Mouse (Mus musculus) frontal cortex, adult (tissue): ENCODE data around the gene Hdac10.
A peak's percentile ranks its signal among the peaks of the same experiment; 100 is the strongest.

Experiments used
- ATAC-seq: cut with Nextera tagmentation; 2 replicates; pipeline ENCODE4 v1.9.2; 2017; ENCODE audit warnings: mild to moderate bottlenecking, moderate library complexity, mixed read lengths; ENCODE audit not compliant: low TSS enrichment

Gene Hdac10

DNA sequence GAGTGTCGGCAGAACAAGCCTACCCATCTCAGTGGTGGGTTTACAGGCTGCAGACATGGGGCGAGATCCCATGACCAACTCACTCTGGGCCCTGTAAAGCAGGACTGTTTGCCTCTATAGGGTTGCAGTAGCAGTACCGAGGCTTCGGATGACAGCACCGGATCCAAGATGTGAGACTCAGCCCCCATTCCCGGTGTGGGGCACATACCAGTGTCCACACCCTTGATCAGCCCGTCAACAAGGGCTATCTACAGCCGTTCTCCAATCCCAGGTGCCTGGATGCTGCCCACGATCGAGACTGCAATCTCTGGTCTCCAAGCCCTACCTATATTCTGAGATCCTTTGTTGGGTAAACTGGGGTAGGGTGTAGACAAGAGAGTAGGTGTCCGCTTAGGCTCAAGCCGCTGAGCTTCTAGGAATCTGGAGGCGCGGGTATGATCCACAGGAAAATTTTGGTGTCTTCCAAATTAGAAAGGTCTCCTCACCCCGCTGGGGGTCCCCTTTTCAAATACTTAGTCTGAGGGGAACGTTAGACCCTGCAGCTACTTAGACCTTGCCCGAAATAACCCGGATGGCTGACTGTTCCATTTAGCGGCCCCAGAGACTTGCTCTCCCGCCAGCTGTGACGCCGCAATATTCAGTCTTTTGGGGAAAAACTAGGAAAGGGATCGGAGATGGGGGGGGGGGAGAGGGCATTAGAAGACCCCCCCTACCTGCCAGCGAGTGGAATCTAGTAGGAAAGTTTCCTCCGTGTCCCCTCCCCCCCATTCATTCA lies 20.2 kb upstream of the Hdac10 start:
- ATAC-seq = peak; percentile 21; the same call in 1 of the 2 replicates

DNA sequence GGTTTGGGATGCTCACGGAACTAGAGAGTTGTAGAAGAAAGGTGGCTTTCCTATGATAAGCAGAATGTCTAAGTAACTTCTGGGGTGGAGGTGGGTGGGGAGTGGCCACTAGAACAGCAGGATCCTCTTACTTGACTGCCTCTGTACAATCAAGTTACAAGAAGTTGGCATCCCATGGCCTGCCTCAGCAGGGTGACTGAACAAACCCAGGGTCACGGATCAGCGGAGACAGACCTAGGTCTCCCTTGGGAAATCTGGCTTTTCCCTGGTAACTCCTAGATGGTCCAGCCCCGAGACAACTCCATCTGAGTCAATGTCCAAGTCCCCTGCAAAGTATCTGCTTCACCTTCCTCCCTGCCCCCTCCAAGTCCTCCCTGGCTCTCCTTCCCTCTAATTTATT lies 19.4 kb upstream of the Hdac10 start:
- ATAC-seq = no peak

DNA sequence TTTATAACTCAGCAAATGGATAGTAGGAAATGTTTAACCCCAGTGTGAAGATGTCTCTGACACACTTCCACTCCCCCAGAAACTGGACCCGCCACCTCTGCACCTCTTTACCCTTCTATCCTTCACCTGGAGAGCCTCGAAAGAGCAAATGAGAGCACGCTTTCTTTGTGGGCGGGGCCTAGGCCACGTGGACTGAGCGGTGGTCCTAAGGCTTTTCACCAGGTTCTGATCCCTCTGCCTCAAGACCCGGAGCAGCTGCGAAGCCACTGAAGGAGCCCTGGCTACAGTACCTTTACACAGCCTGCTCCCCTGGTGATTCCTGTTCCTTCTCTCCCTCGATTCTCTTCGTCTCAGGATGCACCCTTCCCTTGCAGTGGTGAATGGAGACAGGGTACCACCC lies 19.0 kb upstream of the Hdac10 start:
- no peak for ATAC-seq

DNA sequence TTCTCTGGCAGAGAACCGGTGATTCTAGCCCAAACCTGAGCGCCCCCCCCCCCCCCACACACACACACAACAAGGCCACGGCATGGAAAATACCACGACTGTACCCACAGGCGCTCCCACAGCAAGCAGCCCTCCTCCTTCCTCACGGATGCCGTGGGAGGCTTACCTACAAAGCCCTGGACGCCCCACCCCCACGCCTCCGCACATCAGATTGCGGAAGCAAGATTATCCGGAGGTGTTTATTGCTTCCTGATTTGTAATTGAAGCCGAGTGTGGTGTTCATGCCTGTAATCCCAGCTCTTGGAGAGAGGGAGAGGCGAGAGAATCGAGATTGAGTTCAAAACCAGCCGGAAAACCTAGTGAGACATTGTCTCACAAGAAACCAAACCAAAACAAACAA lies 18.5 kb upstream of the Hdac10 start:
- ATAC-seq = peak; percentile 11; the same call in 1 of the 2 replicates

DNA sequence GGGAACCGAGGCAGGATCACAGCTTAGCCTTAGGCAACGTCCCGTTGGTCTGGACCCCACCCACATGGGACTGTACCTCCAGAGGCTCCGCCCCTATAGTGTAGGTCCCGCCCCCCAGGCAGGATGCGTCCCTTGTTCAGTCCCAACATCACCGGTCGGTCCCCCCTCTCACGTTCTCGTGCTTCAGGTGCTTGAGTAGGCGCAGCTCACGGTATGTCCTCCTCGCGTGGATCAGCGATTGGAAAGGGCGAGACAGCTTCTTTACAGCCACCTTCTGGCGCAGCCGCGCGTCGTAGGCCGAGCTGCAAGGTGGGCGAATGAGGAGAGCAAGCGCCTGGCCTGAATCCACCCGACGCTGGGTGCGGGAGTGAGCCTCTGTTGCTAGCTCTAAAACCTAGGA lies 18.0 kb upstream of the Hdac10 start:
- ATAC-seq = peak; percentile 56; the same call in 1 of the 2 replicates

DNA sequence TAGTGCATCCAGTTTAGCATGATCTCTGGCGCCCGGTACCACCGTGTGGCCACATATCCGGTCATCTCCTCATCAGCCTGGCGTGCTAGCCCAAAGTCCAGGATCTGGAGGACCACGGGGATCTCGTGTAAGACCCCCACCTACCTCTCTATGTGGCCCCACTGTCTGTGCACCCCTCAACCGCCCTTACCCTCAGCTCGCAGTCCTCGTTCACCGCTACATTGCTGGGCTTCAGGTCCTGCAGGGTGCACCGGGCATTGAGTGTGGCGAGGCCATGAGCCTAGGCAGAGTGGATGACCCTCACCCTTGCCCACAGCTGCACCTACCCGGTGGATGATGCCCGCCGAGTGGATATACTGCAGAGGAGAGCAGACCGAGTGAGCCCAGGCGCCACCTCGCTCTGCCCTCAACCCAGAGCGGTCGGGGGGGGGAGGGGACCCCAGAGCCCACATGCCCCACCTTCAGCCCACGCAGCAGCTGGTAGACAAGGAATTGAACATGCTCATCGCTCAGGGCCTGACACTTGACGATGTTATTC lies 17.4 kb upstream of the Hdac10 start:
- ATAC-seq = no peak

DNA sequence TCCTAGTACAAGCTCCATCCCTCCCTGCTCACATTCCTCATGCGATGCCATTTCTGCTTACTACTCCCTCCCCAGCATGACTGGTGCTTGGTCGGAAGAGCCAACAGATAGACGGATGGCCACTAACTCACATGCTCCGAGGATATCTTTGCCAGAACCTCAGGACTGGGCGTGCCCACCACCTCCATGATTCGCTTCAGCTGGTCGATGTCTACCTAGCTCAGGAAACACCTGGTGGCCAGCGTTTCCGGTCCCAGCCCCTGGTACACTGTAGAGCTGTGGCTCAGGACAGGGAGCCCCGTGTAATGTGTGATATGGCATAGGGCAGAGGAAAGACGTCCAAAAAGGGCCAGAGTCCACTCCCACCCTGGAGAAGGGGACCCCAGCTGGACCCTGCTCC lies 16.5 kb upstream of the Hdac10 start:
- ATAC-seq = no peak

DNA sequence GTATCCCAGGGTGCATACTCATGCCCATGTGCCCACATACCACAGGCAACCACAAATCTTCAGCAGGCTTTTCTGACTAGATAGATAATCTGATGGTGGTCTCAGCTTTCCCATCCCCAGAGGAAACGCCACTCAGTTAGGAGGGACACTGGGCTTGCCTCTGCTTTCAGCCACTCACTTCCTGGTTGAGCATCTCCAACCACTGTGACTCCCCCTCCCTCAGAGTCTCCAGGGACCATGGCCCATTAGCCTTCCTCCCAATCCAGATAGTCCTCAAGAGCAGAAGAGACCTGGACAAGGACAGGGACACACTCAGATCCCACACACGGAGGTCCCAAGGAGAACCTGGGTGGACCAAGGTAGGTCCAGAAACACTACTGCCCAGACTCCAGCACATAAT lies 14.6 kb upstream of the Hdac10 start:
- ATAC-seq = no peak

DNA sequence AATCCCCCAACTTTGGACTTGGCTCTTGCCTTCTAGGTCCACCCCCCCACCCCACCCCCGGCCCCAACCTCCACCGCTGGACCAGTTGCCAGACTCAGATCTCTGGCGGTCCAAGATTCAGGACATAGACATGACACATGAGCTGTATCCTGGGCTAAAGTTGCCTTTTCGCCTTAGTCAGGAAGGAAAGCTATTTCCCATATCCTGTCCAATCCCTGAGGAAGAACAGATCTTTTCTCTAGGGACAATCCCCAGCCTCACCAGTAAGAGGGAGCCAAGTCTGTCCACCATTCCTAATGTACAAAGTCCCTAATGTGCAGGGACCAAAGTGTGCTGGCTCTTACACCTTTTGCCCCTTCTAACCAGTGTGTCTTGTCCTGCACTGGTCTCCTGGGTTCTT lies 13.4 kb upstream of the Hdac10 start:
- no peak for ATAC-seq

DNA sequence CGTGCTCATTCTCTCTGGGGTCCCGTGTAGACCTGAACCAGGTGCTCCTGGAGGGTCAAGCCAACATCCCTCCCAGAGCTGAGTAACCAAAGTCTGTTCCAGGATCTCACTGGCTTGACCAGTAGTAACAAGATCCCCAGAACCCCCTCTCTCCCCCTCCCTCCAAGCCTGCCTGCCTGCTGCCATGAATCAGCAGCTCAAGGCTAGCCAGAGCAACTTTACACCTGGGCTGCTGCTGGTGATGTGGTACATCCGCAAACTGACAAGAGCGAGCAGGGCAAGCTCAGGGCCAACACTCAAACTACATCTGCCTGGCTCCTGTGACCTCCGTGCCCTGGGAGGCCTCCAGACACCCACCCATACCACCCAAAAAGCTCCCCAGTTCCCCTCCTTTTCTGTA lies 12.9 kb upstream of the Hdac10 start:
- no peak for ATAC-seq

DNA sequence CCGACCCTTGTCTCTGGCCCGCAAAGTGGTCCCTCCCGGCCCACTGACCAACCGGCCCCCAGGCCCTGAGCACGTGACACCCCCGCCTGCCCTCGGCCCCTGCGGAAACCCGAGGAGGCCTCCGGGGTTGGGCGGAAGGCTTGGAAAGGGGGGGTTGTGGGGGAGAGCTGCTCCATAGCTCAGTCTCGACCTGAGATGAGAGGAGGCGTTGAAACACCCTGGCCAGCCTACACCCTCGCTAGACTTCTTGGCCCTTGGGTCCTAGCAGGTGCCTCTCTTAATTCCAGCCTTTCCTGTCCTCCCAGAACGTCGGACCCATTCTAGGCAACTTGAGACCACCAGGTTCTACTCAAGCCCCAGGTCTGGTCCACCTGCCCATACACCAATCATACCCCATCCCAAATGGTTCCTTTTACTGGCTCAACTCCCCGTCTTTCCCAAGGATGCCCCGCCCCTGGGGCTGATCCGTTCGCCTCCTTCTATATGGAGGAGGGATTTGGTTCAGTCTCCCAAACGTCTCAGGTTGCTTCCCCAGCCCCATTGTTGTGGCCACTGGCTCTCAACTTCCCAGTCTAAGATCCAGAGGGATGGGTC lies 12.3 kb upstream of the Hdac10 start, which contains the start of gene Mapk12:
Mapk12 (minus strand) TSS at position 45 of the 594 bp plus-strand sequence.
- peak; percentile 22; the same call in 1 of the 2 replicates for ATAC-seq

DNA sequence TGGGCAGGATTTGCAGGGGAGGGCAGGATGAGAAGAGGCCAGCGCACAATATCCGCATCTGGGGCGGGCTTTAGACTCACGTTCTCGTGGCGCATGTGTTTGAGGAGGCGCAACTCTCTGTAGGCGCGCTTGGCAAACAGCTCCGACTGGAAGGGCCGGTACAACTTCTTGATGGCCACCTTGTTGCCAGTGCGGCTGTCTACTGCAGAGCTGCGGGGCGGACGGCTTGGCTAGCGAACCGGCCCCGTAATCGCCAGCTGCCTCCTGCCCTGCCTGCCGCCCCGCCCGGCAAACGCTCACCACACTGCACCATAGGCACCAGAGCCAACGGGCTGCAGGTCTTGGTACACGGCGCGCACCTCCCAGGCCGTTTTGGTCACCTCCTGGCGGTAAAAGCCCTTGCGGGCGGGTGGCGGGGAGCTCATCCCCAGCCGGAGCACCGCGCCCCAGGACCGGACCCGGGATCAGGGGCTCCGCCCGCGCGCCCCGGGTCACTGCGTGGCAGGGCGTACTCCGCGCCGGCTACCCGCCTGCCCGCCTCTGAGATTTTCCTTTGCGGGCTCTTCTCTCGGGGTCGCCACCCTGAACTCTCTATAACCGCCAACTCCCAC lies 11.7 kb upstream of the Hdac10 start:
- ATAC-seq = peak; percentile 61

DNA sequence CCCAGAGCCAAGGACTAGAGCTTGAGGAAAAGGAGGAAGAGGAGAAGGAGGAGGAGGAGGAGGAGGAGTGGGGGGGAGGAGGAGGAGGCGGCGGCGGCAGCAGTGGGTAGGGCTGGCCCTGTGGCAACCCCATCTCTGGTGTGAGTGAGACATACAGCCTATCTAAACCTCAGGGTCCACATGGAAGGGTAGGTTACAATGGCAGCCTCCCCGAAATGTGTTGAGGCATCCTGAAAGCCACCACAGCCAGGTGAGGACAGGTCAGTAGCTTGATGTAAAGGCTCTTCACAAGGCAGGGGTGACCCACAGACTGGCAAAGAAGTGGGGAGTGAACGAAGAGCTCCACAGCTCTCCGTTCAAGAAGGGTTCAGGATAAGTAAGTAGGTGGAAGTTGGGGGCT lies 10.0 kb upstream of the Hdac10 start:
- ATAC-seq = no peak

DNA sequence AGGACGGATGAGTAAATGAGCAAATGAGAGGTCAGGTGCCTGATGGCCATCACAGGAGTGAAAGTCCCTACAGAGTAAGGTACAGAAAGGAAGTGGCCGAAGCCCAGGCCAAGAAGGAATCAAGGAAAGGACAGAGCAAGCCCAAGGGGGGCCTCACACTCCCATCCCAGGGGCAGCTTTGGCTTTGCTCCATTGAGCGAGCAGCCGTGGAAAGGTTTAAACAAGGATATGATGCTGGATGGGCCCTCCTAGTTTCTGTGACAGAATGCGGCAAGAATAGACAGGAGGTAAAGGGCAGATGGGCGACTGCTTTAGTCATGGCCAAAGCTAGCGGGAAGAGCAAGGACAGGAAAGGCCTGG lies 9.5 kb upstream of the Hdac10 start:
- ATAC-seq = no peak

DNA sequence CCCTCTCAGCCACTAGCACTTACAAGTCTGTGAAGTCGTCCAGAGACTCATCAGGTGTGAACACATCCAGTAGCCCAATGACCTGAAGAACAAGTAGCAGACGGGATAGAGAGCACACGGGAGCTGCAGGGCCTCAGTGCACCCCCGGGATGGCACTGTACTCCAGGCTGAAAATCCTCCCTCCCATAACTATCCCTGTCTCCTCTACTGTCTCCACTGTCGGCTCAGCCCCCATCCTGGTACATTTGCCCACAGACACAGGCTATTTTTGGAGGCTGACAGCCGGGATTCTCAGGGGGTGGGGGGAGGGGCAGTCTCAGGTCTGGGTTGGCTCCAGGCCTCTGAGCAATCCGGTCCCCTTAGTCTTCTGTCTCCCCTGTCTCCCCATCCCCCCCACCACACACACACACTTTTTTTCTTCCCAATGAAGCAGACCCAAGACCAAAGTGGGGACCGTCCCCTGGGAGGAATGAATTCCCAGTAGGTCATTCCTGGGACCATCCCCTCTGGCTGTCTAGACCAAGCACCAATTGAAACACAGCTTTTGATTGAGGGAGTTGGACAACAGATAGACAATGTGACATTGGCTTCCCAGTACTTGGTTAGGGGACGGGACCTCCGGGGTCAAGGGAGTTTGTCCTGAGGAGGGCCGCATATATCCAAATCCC lies 9.0 kb upstream of the Hdac10 start:
- peak; percentile 48; the same call in 1 of the 2 replicates for ATAC-seq

DNA sequence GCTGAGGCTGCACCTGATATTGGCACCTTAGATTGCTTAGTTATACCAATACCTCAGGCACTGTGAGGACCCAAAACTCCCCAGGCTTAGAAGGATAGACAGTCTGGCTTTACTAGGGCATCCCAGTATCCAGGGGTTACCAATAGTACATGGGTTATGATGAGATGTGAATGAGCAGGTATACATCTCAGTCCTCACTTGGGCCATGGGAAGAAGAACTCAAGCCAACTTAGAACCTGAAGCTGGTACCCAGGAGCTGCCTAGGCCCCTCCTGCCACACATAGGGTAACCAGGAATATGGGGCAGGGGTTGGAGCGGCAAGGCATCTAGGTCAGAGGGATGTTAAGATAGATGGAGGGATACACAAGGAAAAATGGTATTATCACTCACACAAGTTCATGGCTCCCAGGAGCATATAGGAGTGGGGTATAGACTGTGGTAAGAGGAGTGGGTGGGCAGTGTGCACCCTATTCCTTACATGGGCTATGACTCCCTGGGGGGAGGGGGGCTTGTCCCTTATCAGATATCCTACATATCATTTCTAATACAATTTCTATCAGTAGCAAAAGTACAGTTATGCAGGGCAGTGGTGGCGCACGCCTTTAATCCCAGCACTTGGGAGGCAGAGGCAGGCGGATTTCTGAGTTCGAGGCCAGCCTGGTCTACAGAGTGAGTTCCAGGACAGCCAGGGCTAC lies 8.1 kb upstream of the Hdac10 start:
- ATAC-seq = no peak

DNA sequence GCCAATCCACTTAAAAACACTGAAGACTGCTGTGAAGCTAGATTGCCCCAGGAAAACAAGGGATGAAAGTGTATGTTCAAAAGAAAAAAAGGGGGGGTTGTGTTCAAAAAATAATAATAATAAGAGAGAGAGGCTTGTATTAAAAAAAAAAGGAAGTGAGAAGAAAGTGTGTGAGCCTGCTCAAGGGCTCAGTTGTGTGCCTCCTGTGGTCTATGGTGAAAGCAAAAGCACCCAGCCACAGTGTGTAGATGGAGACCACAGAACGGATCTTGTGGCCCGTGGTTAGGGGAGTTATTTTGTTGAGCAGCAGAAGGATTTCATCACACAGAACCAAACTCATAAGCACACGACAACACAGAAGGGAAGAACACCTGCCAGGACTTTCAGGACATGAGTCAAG lies 2.8 kb upstream of the Hdac10 start:
- no peak for ATAC-seq

DNA sequence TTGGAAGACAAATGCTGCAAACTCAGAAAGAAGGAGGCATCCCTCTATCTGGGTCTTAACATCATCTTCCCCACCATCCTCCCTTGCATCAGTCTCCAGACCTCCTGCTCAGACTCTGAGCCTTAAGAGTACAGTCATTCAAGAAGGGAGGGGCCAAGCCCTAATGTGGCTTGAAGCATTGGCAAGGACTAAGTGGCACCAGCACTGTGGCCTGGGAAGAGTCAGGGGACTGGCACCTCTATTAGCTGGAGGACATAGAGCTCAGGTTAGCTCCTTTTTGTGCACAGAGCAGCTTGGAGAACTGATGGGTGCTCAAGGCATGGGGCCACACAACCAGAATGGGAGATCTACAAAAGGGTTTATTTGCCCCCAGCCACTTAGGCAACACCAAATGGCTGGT lies 1.7 kb upstream of the Hdac10 start:
- ATAC-seq = no peak

DNA sequence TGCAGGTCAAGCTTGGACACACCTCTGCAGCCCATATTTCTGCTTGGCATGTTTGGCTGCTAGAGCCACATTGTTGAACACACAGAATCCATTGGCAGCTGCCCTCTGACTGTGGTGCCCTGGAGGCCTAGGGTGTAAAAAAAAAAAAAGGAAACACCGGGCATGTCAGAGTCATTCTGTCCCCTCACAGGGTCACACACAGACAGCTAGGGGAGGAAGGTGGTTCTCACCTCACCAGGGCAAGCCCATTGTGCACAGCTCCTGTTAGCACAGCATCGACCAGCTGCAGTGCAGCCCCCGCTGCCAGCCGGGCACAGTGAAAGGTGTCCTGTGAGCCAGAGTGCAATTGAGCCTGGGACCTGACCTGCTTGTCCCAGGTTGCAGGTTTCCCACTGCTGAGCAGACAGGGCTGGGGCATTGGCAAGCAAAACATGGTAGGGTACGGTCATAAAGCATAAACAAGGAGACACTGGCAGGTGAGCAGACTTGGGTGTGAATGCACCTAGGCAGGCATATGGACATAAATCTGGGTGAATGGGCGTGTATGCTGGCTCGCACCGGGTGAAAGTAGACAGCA lies 1.0 kb downstream of the Hdac10 start:
- no peak for ATAC-seq

DNA sequence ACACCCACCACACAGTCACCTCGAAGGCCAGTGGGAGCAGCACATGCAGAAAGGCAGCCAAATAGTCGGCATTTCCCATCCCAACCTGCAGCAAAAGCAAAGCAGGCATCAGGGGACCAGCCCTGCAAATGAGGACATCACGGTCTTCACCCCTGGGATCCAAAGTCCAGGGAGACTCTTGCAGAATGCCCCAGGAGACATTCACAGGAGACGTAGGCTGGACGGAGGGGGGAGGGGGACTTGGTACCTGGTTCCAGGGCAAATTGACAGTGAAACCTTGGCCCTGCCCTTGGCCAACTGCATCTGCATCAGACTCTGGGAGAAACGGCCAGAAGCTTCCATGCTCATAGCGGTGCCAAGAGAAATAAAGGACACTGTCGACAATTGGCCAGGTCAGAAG lies 1.9 kb downstream of the Hdac10 start:
- no peak for ATAC-seq

DNA sequence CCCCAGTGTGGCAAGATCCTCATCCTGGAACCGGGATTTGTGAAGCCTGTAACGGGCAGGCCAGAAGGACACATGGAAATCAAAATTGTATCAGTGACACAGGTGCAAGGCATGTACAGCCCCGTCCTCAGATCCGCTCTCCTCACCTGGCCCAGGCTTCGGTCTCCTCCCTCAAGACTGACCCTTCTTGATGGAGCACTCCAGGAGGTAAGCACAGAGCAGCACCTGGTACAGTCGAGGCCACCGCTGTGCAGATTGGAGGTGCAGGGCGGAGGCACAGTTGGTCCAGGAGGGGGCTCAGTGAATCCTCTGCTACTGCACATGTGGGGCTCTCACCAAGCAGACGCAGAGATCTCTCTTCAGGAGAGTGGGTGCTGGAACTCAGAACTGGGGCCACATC lies 3.1 kb downstream of the Hdac10 start:
- ATAC-seq = no peak
